Mouse (Mus musculus): Measurements from ENCODE around the gene Vps29. TPM values are rescaled to one million over a fixed set of nuclear protein-coding genes. Genes with fewer than 3 reads are reported as not detected.
A peak's percentile ranks its signal among the peaks of the same experiment; 100 is the strongest.

The Vps29 gene
- total RNA-seq, 4 experiments from 2014 or later: 91.9 to 113 (median 101) TPM

DNA sequence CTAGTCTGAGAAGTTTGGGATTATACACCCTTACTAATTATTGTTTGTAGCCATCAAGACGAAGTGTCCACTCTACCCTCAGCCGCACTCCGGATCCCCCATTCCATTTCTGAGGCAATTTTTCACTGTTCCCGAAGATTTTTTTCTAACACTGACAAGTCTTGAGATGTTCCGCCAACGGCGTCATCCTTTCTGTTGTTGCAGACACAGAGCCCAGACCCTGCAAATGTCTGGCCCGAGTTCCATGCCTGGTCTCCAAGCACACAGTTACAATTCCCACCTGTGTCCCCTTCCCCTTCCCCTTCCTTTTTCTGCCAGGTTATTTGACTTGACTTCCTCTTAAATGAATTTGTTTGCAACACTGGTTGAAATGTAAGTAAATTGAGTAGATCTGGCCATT, 45.7 kb downstream of the Vps29 start:
- no peak for DNase-seq (ENCODE audit: low spot score)

DNA sequence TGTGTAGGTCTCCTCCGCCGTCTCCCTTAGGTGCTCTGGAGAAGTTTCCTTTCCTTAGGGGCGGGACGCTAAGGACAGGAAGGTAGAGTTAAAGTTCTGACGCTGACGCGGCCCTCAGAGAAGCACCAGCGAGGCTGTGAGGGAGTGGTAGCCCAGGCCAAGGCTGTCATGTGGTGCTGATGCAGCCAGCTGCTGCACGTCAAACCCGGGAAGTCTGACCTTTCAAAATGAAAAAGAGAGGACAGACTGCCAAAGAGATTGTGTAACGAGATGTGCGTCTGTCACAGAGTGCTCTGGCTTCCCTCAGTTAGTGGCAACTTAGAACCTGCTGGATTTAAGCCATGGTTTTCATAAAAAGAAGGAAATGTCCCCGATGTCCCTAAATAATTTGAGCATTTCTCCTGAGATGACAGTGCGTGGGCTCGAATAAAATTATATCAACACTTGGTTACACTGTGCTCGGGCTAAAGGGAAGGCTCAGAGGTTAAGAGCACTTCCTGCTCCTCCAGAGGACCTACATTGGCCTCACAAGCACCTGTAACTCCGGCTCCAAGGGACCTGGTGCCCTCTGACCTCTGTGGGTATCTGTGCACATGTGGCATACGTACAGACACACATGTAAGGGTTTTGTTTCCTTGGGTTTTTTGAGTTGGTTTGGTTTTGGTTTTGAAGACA, 46.6 kb downstream of the Vps29 start:
- peak; percentile 92 for DNase-seq (ENCODE audit: low spot score)

DNA sequence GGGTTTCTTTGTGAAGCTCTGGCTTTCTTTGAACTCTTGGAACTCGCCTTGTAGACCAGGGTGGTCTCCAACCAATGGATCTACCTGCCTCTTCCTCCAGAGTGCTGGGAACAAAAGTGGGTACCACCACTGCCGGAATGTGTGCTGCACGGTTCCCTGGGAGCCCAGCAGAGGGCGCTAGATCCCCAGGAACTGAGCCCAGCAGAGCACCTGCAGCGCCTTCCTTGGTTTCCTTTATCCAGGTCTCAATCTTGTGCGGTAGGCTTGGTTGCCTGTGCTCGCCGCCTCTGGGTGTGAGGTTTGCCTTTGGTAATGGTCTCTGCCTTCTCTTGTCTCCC, 47.1 kb downstream of the Vps29 start:
- peak; percentile 75 for DNase-seq (ENCODE audit: low spot score)

DNA sequence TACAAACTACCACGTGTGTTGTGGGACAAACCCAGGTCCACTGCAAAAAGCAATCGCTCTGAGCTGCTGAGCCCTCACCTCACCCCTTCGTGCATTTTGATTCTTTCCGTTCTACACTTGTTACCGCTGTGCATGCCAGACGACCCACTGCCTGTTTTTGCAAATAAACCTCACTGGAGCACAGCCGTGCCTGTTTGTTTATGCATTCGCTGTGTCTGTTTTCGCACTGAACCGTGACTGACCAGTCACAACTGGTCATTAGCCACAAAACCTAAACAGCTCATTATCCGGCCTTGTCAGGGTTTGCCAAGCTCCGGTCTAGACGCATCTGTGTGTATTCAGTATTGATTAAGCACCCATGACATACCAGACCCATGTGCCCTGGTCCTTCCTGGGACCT, 48.0 kb downstream of the Vps29 start:
- DNase-seq (ENCODE audit: low spot score): no peak

DNA sequence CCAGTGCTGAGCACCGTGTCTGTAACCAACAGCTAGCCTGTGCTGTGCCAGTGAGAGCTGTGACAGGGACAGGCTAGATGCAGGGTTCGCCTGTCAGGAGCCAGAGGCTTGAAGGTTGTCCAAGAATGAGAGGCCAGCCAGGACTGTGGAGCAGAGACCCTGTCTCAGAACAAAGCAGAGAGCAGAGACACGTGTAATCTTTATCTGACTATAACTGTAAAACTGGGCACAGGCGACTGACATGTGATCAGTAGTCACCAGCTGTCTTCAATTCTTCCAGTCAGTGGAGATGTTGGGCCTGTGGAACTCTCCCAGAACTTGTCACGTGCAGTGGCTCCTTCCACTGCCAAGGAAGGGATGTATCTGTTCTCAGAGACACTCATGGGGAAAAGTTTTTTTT, 48.6 kb downstream of the Vps29 start:
- peak; percentile 87 for DNase-seq (ENCODE audit: low spot score)

DNA sequence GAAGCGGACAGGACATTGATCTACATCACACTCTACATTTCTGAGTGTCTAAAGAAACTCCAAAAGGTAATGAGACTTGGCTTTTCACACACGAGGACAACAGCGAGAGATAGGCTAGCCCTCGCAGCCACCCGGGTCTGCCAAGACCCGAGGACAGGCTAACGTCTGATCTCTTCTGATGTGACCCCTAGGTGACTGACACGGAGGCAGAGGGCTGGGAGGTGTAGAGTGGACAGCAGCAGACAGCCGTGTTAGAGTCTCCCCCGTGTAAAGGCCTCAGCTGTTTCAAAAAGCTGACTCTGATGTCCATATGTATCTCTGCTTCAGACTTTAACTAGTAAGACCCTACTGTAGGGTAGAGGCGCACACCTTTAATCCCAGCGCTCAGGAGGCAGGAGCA, 49.2 kb downstream of the Vps29 start:
- no peak for DNase-seq (ENCODE audit: low spot score)

DNA sequence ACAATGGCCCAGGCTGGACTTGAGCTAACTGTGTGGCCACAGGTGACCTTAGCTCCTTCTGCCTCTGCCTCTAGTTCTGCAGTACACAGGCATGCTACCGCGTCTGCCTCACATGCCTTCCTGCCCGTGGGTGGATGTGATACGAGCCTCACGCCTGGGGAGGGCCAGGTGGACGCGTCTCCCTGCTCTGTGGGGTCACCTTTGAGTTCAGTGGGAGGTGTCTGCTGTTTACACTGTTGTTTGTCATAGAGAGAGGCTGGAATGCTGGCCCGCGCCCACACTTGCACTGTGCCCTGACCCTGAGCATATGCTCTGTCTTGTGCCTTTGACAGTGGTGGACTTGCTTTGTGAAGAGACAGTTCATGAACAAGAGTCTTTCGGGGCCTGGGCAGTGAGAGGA, 51.4 kb downstream of the Vps29 start:
- no peak for DNase-seq (ENCODE audit: low spot score)

DNA sequence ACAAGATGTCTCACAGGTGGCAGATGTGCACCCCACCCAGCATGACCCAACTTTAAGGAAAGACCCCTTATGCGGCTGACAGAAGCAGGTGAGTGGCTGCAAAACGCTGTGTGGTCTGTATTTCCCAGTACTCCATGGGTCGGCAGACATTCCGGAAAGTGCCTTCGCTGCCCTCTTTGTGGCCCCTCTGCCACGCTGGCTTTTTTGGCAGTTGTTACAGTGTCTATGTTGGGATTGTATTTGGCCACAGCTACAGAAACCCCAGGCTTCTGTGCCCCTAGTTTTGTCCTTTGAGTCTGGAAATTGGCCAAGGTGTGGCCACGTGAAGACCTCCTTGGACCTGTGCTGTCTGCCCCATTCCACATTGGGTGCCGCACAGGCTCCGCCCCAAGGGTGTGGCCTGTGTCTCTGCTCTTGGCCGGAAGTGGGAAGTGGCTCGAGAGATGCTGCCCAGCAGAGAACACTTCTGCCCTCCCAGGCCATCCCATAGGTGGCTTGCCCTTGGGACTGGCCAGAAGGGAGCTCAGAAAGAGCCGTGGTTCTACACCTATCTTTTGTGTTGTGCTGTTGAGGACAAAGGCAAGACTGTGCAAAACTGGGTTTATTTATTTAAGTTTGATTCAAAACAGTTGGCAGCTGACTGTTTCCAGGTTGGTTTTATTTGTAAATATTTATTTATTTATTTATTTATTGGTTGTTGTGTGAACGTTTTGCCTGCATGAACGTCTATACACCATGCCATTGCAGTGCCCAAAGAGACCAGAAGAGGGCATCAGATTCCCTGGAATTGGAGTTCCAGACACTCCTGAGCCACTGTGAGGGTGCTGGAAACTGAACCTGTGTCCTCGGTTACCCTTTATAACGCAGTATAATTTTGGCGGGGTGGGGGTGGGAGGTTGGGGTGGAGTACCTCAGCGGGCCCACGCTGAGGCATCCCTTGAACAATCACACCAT, 55.8 kb downstream of the Vps29 start:
- DNase-seq (ENCODE audit: low spot score): no peak

DNA sequence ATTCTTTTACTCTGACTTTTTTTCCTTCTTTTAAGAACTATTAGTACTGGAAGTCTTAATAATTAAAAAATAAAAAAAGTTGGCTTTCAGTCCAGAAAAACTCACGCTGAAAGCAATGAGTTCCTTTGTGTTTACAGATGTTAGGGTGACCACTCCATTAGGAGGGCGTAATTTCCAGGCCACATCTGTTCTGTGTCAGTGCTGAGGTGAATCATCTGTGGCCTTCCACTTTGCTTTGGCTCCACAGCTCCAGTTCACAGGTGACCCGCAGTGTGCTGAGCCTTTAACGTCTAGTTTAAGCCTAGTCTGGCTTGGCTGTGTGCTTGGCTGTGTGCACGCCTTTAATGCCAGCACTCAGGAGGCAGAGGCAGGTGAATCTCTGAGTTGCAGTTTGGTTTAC, 57.7 kb downstream of the Vps29 start:
- DNase-seq (ENCODE audit: low spot score): no peak

DNA sequence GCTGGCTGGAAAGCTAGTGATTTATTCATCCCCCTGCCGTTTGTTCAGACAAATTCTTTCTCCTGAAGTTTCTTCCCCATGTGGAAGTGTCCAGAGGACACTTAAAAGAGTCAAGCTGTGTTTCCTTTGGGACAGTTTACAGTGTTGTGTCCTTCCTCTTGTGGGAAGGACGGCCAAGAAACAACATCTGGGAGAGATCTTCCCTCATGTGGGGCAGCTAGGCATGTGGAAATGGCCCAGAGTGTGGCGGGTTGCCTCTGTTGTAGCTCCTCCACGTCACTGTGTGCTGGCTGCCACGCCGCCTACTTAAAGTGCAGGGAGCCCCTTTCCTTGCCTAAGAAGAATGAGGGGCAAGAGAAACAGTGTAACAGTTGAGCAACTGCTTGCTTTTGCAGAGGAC, 58.7 kb downstream of the Vps29 start:
- no peak for DNase-seq (ENCODE audit: low spot score)

DNA sequence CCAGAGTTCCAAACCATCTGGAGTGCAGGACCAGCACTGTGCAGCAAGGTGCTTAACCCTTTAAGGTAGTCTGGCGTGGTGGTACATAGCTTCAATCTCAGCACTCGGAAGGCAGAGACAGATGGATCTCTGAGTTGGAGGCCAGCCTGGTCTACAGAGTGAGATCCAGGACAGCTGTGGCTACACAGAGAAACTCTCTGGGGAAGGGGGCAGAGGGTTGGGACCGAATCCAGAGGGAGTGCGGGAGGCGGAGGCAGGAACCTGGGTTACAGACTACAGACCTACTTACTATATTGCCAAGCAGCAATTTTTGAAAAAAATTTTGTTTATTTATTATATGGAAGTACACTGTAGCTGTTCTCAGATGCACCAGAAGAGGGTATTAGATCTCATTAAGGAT, 60.2 kb downstream of the Vps29 start:
- no peak for DNase-seq (ENCODE audit: low spot score)

Other genes starting within 250 kb of the Vps29 start
- gene Ccdc63, start 213.5 kb upstream of the Vps29 start, total RNA-seq (2022): under 1 TPM in 1 of 4 experiments, not detected in 3; 0.37 TPM
- gene Ppp1cc, start 196.1 kb upstream of the Vps29 start, total RNA-seq (2022): 100 to 1,000 TPM in 3 of 4 experiments, 10 to 100 TPM in 1; 98.9 to 113 (median 108) TPM
- 1 to 10 TPM; 1.1 to 1.8 (median 1.5) TPM for gene Hvcn1, start 147.6 kb upstream of the Vps29 start, total RNA-seq (2022)
- gene Tctn1, start 89.9 kb upstream of the Vps29 start, total RNA-seq (2022): 1 to 10 TPM; 3.5 to 5.1 (median 3.8) TPM
- gene Pptc7, start 70.0 kb upstream of the Vps29 start, total RNA-seq (2022): 100 to 1,000 TPM; 103 to 141 (median 121) TPM
- 1 to 10 TPM in 3 of 4 experiments, under 1 TPM in 1; 0.89 to 1.9 (median 1.3) TPM for gene Rad9b, start 136 bp upstream of the Vps29 start, total RNA-seq (2022)
- 10 to 100 TPM; 25.3 to 32.1 (median 30.4) TPM for gene Gpn3, start 17.5 kb downstream of the Vps29 start, total RNA-seq (2022)
- 10 to 100 TPM; 11.6 to 14.3 (median 12.7) TPM for gene Fam216a, start 18.0 kb downstream of the Vps29 start, total RNA-seq (2022)
- gene Arpc3, start 37.5 kb downstream of the Vps29 start, total RNA-seq (2022): 10 to 100 TPM; 84.9 to 93.6 (median 88.1) TPM
- gene Anapc7, start 67.3 kb downstream of the Vps29 start, total RNA-seq (2022): 10 to 100 TPM; 30.2 to 35.9 (median 33.9) TPM
- gene Atp2a2, start 147.9 kb downstream of the Vps29 start, total RNA-seq (2022): over 10,000 TPM; 11,934 to 13,904 (median 12,774) TPM